Mouse (Mus musculus) spleen, embryonic (tissue): ENCODE data around the gene Gnb3.
"Not testable (repeated sequence)": the region's sequence is repeated elsewhere in the genome, so short reads cannot be mapped to it uniquely, and the experiment has no call there.

ENCODE experiments used
- CTCF ChIA-PET: fragments of 350-600 bp; sonication (Branson Sonifier 250); formaldehyde crosslinking; loops from one replicate; lab custom pipeline; 2022; lab: Charles Lee

Gene Gnb3

DNA sequence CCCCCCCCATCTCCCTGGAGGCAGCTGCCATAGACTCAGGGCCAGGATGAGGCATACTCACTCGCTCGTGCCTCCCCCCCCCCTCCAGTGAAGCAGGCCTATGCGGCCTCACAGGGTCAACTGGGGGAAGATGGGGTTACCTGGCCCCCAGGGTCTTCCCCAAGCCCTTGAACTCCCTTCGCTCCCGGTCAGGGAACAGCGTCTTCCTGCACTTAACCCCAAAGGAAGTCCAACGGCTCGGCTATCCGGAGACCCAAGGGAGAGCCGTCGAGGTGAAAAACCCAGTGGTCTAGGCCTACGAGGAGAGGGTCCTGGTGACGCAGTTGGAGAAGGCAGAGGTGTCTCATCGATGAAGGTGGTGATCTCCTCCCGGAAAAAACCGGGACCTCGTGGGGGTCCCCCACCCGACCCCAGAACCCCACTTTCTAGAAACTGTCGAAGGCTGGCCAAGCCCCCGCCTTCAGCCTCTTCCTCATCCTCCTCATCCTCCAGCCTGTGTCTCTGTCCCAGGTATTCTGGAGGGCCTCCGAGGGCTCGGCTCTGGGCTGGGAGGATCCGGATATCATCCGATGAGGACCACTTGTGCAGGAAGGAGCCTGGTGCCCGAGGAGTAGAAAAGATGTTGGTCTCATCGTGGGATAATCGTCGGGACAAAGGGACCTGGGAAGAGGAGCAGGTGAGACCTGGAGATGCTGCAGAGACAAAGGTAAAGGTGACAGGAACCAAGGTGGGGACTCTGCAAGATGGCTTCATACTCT is 18.7 kb upstream of the Gnb3 start:
- CTCF ChIA-PET = interaction anchor here (0.5 kb wide), 1 partner anchor 29 kb away, joined by 3 read pairs; no protein-coding TSS in a partner anchor

DNA sequence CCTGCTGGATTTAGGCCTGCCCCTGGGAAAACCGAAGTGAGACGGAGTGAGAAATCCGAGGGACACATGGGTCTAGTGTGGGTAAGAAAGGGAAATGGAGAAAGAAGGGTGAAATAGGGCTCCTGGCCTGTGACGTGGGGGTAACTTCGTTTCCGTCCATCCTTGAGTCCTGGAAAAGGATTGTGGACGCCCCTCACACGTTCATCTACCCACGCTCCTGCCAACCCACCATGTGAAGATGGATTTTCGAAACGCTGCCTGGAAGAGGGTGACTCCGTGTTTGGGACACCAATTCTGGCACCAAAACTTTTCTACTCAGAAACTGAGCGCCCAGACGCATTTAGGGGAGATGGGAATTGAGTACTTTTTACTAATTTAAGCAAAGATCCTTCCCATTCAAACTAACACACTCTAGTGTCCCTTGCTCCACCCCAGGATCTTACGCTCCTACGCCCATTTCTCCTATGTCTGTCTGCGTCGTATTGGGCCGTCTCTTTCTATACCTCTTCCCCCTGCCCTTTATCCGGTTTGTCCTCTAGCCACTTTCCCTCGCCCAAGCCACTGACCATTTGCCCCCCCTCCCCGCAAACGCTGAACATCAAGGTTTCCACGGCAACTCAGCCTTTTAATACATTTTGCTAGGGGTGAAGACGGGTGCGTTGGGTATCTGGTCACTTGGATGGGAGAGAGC is 17.9 kb upstream of the Gnb3 start:
- CTCF ChIA-PET = interaction anchor here (0.5 kb wide), 1 partner anchor 30 kb away, joined by 3 read pairs; no protein-coding TSS in a partner anchor

DNA sequence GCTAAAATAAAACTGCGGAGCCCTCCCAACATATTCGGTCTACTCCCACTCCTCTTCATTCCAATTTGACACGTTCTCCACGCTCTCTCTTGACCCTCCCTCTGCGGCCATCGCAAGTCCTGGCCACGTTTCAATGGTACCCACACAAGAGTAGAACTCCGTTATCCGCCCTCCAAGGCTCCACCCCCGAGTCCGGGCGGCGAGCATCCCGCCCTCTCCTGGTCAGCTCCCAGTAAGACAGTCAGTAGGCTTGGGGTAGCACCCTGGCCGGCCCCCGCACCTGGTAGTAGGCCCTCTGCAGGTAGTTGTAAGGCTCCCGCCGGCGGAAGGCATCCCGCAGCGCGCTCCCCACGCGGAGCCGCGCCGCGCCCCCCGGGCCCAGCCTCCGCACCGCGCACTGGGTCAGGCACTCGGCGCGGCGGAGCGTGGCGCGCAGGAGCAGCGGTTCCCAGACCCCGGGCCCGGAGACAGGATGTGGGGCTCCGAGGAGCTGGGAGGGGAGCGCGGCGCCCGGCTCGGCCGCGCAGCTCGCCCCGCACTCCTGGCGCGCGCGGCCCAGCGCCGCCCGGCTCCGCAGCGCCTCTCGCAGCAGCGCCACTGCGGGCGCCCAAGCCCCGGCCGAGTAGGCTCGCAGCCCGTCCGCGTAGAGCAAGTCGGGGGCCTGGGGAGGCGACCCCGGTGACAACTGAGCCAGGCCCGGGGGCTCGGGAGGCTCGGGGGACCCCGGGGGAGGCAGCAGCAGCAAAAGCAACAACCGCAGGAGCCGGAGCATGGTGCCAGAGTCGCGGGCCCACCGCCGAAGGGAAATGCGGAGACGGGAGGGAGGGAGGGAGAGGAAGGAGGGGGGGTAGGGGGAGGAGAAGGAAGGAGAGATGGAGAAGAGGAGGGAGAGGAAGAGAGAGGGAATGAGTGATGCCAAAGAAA is 17.1 kb upstream of the Gnb3 start, which contains the start of gene P3h3:
P3h3 (minus strand) TSS at position 837 of the 924 bp plus-strand sequence.
- CTCF ChIA-PET = interaction anchor here (0.6 kb wide), 1 partner anchor 88 kb away, joined by 3 read pairs; no protein-coding TSS in a partner anchor

DNA sequence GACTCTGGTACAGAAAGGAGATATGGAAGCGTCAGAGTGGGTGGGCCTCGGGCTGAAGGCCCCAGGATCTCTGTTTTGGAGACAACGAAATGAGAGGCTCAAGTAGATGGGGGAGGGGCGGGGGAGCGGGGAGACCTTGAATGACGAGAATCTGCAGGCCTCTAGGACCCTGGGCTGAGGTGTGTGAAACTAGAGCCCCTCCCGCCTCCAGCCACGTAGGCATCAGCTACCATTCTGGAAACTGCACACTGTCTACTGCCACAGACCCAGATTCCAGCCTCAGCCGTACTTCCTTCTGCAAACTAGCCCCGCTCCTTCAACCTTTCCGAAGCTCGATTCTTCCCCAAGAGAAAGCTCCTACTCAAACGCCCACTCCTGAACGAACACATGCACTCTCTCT is 16.2 kb upstream of the Gnb3 start:
- CTCF ChIA-PET = no interaction called here

DNA sequence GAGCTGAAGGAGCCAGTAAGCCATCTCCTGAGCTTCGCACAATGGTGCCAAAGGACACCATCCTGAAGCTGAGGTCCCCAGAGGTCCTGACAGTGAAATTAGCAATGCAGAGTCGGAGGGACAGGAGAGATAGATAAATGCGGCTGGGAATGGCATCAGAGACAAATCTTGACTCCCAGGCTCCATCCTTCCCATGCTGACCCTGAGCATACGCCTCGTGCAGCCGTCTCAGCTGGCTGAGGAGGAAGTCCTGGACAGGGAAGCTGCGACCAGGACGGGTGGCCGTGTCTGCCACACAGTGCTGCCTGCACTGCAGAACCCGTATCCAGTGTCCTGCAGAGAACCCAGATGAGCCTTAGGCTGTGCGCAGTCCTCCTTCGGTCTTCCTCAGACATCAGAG is 14.6 kb upstream of the Gnb3 start:
- CTCF ChIA-PET = no interaction called here

DNA sequence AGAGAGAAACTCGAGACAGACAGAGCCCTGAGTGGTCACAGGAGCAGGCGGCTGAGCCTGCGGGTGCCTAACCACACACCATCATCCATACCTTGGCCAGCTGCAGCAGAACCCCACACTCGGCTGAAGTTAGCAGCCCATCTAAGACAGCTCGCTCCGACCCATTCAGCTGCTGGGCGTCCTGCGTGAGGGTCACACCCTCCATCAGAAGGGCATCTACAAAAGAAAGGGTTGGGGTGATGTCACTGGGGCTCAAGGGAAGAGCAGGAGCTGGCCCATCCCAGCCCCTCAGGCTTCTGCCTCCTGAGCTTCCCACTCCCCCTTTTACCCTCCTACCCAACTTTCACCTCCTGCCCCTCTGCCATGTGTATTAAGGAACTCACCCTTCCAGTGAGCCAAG is 10.5 kb upstream of the Gnb3 start:
- CTCF ChIA-PET = interaction anchor here (0.7 kb wide), 2 partner anchors 16 to 146 kb away, joined by 3 to 11 read pairs; no protein-coding TSS in a partner anchor

DNA sequence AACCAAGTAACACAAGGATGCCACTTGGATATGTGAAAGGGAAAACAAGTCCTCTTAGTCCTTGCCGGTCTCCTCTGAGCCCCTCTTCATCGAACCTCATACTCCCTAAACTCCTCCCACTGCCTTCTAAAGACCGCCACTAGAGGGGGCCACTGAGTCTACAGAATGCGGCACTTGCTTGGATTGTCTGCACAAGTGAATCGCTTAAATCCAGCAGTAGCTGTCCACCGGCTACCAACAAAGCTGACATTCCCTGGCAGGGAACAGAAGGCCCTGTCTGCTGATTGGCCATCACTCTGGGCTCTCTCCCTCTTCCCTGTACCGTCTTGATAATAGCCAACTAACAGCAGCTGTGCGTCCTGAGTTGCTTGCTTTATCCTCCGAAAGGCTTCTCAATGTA is 7.2 kb upstream of the Gnb3 start:
- CTCF ChIA-PET = no interaction called here

DNA sequence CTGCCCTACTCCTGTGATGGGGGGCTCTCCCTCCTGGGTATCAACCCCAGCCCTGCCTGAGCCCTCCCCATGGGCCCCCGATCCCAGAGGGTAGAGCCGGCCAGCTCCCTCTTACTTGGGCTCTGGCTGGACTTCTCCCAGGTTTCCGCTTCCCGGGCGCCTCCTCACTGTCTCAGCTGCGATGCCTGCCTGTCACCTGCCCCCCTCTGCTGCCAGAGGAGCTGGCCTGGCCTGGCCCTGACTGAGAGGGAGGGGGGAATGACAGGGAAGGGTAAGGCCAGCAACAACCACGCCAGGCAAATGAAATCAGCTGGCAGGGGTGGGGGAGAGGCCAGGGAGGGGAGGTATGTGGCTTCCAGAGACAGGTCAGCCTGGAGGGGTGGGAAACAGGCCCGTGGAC is 270 bp downstream of the Gnb3 start:
- CTCF ChIA-PET = interaction anchor here (0.5 kb wide), 1 partner anchor 9 kb away, joined by 3 read pairs; no protein-coding TSS in a partner anchor

DNA sequence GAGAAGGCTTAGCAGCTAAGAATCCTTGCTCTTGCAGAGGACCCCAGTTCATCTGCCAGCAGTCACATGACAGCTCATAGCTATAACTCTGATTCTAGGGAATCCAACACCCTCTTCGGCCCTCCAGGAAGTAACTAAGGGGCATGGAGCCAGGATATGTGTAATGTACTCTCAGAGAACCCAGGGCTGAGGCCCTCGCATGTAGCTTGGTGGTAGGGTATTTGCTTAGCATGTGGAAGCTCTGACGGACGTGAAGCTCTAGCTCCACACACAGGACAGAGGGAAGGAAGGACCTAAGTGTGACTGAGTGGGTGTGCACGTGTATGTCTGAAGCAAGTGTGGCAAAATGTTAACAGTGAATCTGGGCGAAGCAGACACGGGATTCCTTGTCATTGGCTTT is 3.7 kb downstream of the Gnb3 start:
- CTCF ChIA-PET = no interaction called here

DNA sequence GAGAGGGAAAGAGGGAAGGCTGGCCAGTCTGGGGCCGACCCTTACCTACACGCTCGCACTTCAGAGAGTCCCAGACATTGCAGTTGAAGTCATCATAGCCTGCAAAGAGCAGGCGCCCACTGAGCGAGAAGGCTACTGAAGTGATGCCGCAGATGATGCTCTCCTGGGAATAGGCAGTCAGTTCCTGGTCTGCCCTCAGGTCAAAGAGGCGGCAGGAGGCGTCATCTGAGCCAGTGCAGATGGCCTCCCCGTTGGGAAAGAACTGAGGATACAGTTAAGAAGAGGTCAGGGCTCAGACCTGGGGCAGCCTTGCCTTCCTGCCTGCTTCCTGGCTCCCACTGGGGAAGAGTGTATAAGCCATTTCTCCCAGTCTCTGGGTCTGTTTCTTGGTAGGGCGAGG is 4.5 kb downstream of the Gnb3 start:
- CTCF ChIA-PET = no interaction called here

DNA sequence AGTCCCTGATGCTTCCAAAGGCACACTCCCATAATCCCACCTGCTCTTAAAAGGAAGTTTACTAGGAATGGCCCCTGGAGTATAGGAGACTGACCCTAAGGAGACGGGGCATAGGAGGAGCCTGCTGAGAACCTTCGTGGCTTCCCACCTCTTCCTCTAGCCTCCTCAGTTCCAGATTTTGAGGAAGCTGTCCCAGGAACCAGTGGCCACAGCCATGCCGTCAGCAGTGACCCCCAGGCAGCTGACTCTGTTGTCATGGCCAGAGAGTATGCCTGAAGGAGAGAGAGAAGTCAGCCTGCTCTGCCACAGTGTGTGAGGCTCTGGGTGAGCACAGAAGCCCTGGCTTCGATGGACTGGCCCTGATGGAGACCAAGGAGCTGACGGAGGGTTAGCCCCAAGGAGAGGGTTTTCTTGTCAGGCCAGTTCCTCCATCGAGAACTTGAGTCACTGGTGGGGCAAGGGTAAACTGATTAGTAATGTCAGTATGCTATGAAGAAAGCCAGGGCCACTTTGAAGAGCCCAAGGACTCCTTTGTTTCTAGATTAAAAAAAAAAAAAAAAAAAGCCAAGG is 5.5 kb downstream of the Gnb3 start:
- CTCF ChIA-PET = interaction anchor here (0.5 kb wide), 1 partner anchor 16 kb away, joined by 3 read pairs; no protein-coding TSS in a partner anchor

DNA sequence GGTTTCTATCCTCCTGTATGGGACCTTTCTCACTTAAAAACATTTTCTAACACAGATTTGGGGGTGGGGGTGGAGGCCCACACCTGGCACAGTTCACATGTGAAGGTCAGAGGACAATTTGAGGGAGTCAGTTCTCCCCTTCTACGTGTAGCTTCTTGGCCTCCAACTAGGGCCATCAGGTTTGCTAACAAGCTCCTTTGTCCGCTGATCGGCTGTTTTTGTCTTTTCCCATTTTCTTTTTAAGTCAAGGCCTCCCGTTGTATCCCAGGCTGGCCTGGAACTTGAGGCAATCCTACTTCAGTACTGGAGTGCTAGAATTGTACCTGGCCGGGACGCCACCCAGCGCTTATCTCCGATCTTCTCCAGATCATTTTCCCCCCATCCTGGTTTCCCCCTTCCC is 8.4 kb downstream of the Gnb3 start:
- CTCF ChIA-PET = no interaction called here

DNA sequence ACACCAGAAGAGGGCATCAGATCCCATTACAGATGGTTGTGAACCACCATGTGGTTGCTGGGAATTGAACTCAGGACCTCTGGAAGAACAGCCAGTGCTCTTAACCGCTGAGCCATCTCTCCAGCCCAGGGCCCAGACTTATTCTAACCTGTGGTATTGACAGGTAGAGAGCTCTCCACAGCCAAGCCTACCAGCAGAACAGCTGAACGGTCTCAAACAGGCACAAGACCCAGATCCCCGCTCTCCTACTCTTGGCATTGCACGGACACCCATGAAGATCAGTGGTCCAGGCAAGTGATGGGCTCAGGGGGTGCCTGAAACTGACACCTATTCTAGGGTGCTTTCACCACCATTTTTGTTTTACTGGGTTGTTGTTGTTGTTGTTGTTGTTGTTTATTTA is 8.9 kb downstream of the Gnb3 start:
- CTCF ChIA-PET = not testable (repeated sequence)

DNA sequence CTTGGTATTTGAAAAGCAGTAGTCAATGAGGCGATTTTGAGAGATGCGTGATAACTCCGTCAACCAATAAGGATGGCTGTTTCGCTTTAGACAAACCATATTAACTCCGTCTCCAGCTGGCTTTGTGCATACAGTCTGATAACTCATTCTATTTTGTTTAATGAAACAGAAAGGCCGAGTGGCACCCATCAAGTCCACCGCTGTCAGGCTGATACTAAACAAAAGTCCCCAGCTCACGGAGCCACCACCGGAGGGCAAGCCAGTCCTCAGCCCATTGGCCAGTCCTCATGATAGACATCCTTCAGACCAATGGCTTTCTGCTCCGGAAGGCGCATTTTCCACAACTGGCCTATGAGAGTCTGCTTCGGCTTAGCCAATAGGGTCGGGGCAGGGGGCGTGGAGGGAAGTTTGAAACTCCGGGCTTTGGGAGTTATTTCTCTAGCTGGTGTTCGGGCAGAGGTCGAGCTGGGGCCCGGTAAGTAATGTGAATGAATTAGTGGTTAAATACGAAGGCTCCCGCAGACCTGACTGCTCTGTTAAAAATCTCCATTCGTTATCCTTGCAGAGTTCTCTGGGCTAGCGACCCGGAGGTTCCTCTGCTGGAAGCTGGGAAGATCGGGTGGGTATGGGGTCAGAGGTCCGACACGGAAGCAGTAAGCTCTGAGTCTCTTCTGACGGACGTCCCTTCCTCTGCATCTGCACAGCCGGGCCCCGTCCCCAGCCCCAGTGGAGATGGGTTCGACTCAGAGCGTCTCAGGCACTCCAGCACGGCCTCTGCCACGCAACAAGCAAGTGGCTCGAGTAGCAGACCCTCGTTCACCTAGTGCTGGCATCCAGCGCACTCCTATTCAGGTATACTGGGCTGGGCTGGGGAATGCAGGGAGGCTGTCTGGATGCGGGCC is 10.0 kb downstream of the Gnb3 start:
- CTCF ChIA-PET = interaction anchor here (0.6 kb wide), 2 partner anchors 10 to 591 kb away, joined by 3 read pairs; partner anchors contain the start of gene Gnb3

DNA sequence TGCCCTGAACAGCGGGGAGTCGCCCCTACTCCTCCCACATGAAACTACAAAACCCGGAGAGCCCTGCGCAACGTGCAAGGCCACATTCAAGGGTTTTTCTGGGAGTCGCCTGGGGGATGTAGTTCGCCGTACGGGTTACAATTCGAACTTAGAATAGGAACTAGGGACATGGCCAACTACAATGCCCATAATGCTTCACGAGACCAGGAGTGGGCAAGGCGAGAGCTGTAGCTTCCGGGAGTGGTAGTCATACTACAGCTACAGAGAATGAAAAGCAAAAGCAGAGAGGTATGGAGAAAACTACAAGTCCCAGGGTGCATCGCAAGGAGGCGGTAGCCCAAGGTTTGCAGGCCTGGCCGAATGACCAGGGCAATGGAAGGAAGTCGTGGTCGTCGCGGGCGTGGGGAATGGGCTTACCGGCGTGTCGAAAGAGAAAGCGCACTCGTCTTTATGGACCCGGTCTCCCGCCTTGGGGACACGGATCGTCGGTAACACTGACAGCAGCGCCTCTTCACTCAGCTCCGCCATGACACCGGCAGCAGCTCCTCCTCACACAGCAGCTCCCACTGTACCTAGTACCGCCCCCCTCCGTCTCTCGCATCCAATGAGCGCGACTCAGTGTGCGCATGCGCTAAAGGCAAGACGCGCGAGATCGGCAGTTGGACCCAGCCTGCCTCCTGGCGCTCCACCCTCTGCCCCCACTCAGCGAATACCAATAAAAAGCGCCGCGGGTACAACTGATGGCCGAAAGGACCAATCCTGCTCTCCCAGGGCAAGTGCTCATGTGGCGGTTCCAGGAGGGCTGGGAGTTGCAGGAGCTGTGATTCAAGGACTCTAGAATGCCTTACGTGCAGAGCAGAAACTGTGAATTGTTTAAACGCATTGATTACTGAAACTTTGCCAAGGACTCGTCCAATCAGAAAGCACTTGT is 10.9 kb downstream of the Gnb3 start, which contains the start of the genes Usp5 and Cdca3:
Usp5 (minus strand) TSS at position 617 of the 931 bp plus-strand sequence.
Cdca3 (plus strand) TSS at position 680 of the 931 bp plus-strand sequence.
- CTCF ChIA-PET = no interaction called here

DNA sequence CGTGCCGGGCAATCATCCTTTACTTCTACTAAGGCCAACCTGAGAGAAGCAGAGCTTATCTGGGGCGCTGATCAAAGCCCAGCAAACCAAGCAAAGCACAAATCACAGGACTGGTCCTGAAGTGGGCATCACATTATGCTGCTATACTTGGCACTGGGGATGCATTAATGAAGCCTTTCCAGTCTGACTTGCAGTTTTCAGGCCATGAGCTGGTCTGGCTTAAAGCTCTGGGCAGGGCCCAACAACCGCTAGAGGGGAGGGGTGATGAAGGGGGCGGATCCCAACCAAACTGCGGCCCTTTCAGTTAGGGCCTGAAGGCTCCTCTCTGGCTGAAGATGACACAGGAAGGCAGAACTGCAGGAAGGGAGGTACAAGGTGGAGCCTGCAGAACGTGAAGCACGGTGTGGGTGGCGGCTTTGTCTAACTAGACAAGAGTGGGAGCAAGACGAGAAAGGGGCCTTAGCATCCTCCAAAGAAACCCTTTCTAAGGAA is 11.9 kb downstream of the Gnb3 start:
- CTCF ChIA-PET = interaction anchor here (1.0 kb wide), 1 partner anchor 19 kb away, joined by 3 read pairs; no protein-coding TSS in a partner anchor

DNA sequence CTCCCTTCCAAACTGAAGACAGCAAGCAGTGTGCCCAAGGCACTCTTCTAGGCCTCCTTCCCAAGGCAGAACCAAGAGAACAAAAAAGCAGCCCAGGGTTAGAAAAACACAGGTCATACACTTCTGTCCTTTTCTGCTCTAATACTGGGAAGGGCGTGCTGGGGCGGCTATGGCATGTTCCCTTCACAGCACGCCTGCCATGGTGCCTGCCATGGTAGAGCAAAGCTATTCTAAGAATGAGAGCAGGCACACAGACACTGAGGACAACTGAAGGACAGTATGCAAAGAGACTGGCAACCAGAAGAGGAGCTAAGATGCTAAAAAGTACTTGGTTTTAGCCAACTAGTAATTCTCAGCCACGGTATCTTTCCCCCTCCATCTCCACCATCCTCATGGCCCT is 18.0 kb downstream of the Gnb3 start:
- CTCF ChIA-PET = no interaction called here

DNA sequence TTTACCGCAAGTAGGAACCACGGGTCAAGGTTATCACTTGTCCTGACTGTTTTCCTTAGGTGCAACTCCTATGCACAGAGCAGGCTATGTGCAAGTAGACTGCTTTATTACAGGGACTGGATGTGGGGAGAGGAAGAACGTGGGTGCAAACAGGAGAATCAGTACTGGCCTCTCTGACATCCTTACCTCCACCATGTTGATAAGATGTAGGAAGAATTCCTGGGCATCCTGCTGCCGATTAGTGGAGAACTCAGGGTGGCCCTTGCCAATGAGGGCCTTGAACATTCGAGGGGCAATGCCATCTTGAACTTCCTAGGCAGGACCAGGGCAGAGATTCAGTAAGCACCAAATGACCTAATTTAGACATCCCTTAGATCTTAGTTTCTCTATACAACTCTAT is 19.2 kb downstream of the Gnb3 start:
- CTCF ChIA-PET = interaction anchor here (0.6 kb wide), 1 partner anchor 82 kb away, joined by 3 read pairs; no protein-coding TSS in a partner anchor
